Mouse (Mus musculus): ENCODE data around the gene Alyref. TPM values are rescaled to one million over a fixed set of nuclear protein-coding genes. Genes with fewer than 3 reads are reported as not detected.
"Not testable (repeated sequence)": the region's sequence is repeated elsewhere in the genome, so short reads cannot be mapped to it uniquely, and the experiment has no call there.

Alyref gene
- polyA plus RNA-seq, 1 experiment, result 23.6 TPM

DNA sequence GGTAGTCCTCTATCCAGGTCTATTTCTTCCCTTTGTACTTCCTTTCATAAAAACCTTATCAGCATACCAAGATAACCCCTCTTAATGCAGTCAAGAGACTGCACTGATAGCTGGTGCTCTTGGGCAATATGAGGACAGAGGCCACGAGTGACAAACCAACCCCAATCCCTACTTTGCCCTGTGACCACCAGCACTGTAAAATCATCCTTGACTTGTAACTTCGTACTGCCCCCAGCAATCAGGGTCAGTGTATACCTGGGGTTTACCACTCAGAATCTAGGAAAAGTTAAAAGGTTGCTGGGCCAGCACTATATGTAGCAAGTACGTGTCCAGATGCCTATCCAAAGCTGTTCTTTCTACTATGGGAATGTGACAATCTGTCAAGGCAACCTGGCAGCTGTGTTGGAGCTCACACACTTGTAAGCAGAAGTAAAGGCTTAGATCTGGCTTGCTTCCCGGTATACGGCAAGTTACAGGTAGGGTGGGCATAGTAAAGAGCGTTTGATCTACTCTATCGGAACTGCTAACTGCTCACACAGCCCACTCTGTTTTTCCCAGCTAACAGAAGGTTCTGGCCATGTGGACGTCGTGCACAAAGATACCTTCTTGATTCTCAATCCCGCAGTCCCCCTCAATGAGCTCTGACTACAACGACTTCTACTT lies 26.3 kb downstream of the Alyref start:
- Histone ChIP-seq H3K36me3 (ENCODE audit: control insufficient read depth, insufficient read depth, low read length) (no peaks in the 10 kb centered on the region; the same call in 1 of the 2 replicates), H3K27me3 (ENCODE audit: control insufficient read depth, insufficient read depth, low read length) (no peaks in the 10 kb centered on the region)
- no peak for TF ChIP-seq CTCF (IDR thresholded peaks at IDR 0.05; ENCODE audit: control insufficient read depth, insufficient read depth, insufficient replicate concordance, low read depth, low read length)
- TF ChIP-seq POLR2A (IDR thresholded peaks at IDR 0.05; ENCODE audit: control insufficient read depth, low read depth, low read length), result no peak

DNA sequence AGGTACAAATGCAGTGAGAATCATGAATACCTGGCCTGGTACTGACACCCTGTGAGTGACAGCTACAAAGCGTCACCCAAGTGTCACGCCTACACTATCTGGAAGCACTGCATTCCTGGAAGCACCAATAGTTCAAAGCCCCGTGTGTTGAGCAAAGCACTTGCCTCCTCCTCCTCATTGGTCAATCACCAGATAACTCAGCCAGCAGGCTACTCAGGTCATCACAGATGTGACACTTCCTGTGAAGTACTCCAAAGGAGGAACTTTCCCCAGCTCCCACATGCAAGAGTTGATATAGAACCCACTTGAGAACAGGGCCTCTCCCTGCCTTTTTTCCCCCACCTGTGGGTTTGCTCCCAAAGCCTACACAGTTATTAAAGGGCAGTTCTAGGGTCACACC lies 27.0 kb downstream of the Alyref start:
- Histone ChIP-seq H3K27me3 (ENCODE audit: control insufficient read depth, insufficient read depth, low read length) (no peaks in the 10 kb centered on the region), H3K27ac (ENCODE audit: control insufficient read depth, insufficient read depth, low read depth, low read length) (no peak overlapping the region), H3K4me3 (ENCODE audit: control insufficient read depth, low read depth, low read length) (no peak overlapping the region), H3K4me1 (ENCODE audit: control insufficient read depth, insufficient read depth, low read length) (peaks cover 12% of the 10 kb centered on the region), H3K36me3 (ENCODE audit: control insufficient read depth, insufficient read depth, low read length) (no peaks in the 10 kb centered on the region; the same call in 1 of the 2 replicates)
- TF ChIP-seq POLR2A (IDR thresholded peaks at IDR 0.05; ENCODE audit: control insufficient read depth, low read depth, low read length) (no peak), CTCF (IDR thresholded peaks at IDR 0.05; ENCODE audit: control insufficient read depth, insufficient read depth, insufficient replicate concordance, low read depth, low read length) (no peak)

More for the DNA sequence above, 26.3 kb downstream of the Alyref start:
- Histone ChIP-seq H3K4me1 (ENCODE audit: control insufficient read depth, insufficient read depth, low read length) (peaks cover 12% of the 10 kb centered on the region), H3K27ac (ENCODE audit: control insufficient read depth, insufficient read depth, low read depth, low read length) (peak overlapping the region; percentile 91), H3K4me3 (ENCODE audit: control insufficient read depth, low read depth, low read length) (peak overlapping the region; percentile 96)

DNA sequence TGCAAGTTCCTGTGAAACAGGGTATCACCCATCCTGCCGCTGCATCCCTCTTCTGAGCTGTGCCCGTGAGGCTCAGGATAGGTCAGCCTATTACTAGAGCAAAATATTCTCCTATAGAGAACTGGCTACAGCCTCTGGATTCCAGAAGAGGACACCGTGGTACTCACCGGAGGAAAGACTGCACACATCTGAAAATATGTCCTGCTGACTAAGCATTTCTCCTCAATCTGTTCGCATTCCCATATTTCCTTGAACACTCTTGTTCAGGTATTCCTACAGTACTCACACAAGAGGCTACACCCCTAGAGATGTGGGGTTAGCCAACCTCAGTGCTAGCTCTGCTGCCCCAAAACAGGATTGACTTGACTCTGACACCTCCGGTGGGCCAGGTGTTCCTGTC lies 29.8 kb downstream of the Alyref start:
- H3K36me3 ChIP-seq (ENCODE audit: control insufficient read depth, insufficient read depth, low read length), result peaks cover 1% of the 10 kb centered on the region
- TF ChIP-seq CTCF (IDR thresholded peaks at IDR 0.05; ENCODE audit: control insufficient read depth, insufficient read depth, insufficient replicate concordance, low read depth, low read length), result no peak
- TF ChIP-seq POLR2A (IDR thresholded peaks at IDR 0.05; ENCODE audit: control insufficient read depth, low read depth, low read length), result no peak

GRCm38 (mm10) chr11:120565114-120565513 lies 33.1 kb downstream of the Alyref start:
- Histone ChIP-seq H3K4me3 (ENCODE audit: control insufficient read depth, low read depth, low read length) (no peak overlapping the region), H3K27ac (ENCODE audit: control insufficient read depth, insufficient read depth, low read depth, low read length) (no peak overlapping the region), H3K36me3 (ENCODE audit: control insufficient read depth, insufficient read depth, low read length) (peaks cover 4% of the 10 kb centered on the region), H3K4me1 (ENCODE audit: control insufficient read depth, insufficient read depth, low read length) (no peaks in the 10 kb centered on the region), H3K27me3 (ENCODE audit: control insufficient read depth, insufficient read depth, low read length) (no peaks in the 10 kb centered on the region)
- TF ChIP-seq CTCF (IDR thresholded peaks at IDR 0.05; ENCODE audit: control insufficient read depth, insufficient read depth, insufficient replicate concordance, low read depth, low read length) (no peak), POLR2A (IDR thresholded peaks at IDR 0.05; ENCODE audit: control insufficient read depth, low read depth, low read length) (no peak)

More for the DNA sequence above, 29.8 kb downstream of the Alyref start:
- Histone ChIP-seq H3K4me1 (ENCODE audit: control insufficient read depth, insufficient read depth, low read length) (peaks cover 7% of the 10 kb centered on the region), H3K27me3 (ENCODE audit: control insufficient read depth, insufficient read depth, low read length) (no peaks in the 10 kb centered on the region), H3K27ac (ENCODE audit: control insufficient read depth, insufficient read depth, low read depth, low read length) (no peak overlapping the region), H3K4me3 (ENCODE audit: control insufficient read depth, low read depth, low read length) (no peak overlapping the region)

DNA sequence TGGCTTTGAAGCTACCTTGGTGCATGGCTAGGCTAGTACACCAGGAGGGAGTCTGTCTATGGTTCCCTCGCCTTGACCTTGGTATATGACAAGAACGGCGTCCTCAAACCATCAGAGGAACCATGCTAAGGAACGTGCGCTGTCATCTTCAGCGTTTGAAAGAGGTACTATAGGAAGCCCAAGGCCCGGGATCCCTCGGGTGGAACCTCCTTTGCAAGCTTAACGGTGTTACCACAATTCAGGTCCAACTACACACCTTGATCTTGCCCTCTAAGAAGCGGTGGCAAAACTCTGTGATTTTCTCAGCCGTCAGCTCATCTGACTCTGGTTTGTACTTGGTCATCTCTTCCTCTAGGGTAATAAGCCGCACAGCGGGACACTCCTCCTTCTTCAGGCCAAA lies 35.2 kb downstream of the Alyref start:
- Histone ChIP-seq H3K27ac (ENCODE audit: control insufficient read depth, insufficient read depth, low read depth, low read length) (no peak overlapping the region), H3K4me1 (ENCODE audit: control insufficient read depth, insufficient read depth, low read length) (no peaks in the 10 kb centered on the region), H3K27me3 (ENCODE audit: control insufficient read depth, insufficient read depth, low read length) (no peaks in the 10 kb centered on the region), H3K4me3 (ENCODE audit: control insufficient read depth, low read depth, low read length) (no peak overlapping the region), H3K36me3 (ENCODE audit: control insufficient read depth, insufficient read depth, low read length) (peaks cover 4% of the 10 kb centered on the region)
- TF ChIP-seq POLR2A (IDR thresholded peaks at IDR 0.05; ENCODE audit: control insufficient read depth, low read depth, low read length), result no peak
- TF ChIP-seq CTCF (IDR thresholded peaks at IDR 0.05; ENCODE audit: control insufficient read depth, insufficient read depth, insufficient replicate concordance, low read depth, low read length), result no peak

- H3K4me3 ChIP-seq (ENCODE audit: control insufficient read depth, low read depth, low read length), result no peak overlapping the region
- H3K36me3 ChIP-seq (ENCODE audit: control insufficient read depth, insufficient read depth, low read length), result peaks cover 4% of the 10 kb centered on the region
- H3K27ac ChIP-seq (ENCODE audit: control insufficient read depth, insufficient read depth, low read depth, low read length), result no peak overlapping the region
- no peaks in the 10 kb centered on the region for H3K4me1 ChIP-seq (ENCODE audit: control insufficient read depth, insufficient read depth, low read length)
- no peaks in the 10 kb centered on the region for H3K27me3 ChIP-seq (ENCODE audit: control insufficient read depth, insufficient read depth, low read length)
- no peak for TF ChIP-seq CTCF (IDR thresholded peaks at IDR 0.05; ENCODE audit: control insufficient read depth, insufficient read depth, insufficient replicate concordance, low read depth, low read length)
- TF ChIP-seq POLR2A (IDR thresholded peaks at IDR 0.05; ENCODE audit: control insufficient read depth, low read depth, low read length), result no peak
These were observed 37.0 kb downstream of the Alyref start for GRCm38 (mm10) chr11:120560952-120561728.

GRCm38 (mm10) chr11:120558843-120559242 lies 39.3 kb downstream of the Alyref start:
- H3K27me3 ChIP-seq (ENCODE audit: control insufficient read depth, insufficient read depth, low read length); H3K36me3 ChIP-seq (ENCODE audit: control insufficient read depth, insufficient read depth, low read length); H3K4me1 ChIP-seq (ENCODE audit: control insufficient read depth, insufficient read depth, low read length); H3K27ac ChIP-seq (ENCODE audit: control insufficient read depth, insufficient read depth, low read depth, low read length); H3K4me3 ChIP-seq (ENCODE audit: control insufficient read depth, low read depth, low read length): not testable (repeated sequence)
